Mouse (Mus musculus): ENCODE data around the gene Fam219a. TPM values are rescaled to one million over a fixed set of nuclear protein-coding genes. Genes with fewer than 3 reads are reported as not detected.
A peak's percentile ranks its signal among the peaks of the same experiment; 100 is the strongest.

Fam219a gene
- polyA plus RNA-seq, 1 experiment from 2014 or later, result 1.2 TPM

GRCm38 (mm10) chr4:41507998-41508397 is 61.3 kb downstream of the Fam219a start:
- H3K4me2 ChIP-seq (ENCODE audit: low read depth, severe bottlenecking), result no peak overlapping the region
- H3K27ac ChIP-seq (replicated peaks; ENCODE audit: low read depth, low read length), result no peak overlapping the region
- no peak for DNase-seq (ENCODE audit: low spot score)
- no peak overlapping the region for H3K4me3 ChIP-seq (ENCODE audit: low read depth, low read length)
- H3K27me3 ChIP-seq (ENCODE audit: control insufficient read depth, insufficient read depth, low read length), result no peaks in the 10 kb centered on the region
- WGBS, result 40% methylated on average over 7 of the region's 7 CpGs
- no peak overlapping the region for H3K9ac ChIP-seq (ENCODE audit: low read length)
- ATAC-seq (ENCODE audit: insufficient number of reproducible peaks, low FRiP score, low TSS enrichment, low read depth), result no peak
- no peaks in the 10 kb centered on the region for H3K9me3 ChIP-seq (ENCODE audit: control insufficient read depth, low read length)
- peaks cover 9% of the 10 kb centered on the region for H3K4me1 ChIP-seq (ENCODE audit: control insufficient read depth, insufficient read depth, low read length)
- H3K36me3 ChIP-seq (ENCODE audit: control insufficient read depth, insufficient read depth, low read length), result no peaks in the 10 kb centered on the region

DNA sequence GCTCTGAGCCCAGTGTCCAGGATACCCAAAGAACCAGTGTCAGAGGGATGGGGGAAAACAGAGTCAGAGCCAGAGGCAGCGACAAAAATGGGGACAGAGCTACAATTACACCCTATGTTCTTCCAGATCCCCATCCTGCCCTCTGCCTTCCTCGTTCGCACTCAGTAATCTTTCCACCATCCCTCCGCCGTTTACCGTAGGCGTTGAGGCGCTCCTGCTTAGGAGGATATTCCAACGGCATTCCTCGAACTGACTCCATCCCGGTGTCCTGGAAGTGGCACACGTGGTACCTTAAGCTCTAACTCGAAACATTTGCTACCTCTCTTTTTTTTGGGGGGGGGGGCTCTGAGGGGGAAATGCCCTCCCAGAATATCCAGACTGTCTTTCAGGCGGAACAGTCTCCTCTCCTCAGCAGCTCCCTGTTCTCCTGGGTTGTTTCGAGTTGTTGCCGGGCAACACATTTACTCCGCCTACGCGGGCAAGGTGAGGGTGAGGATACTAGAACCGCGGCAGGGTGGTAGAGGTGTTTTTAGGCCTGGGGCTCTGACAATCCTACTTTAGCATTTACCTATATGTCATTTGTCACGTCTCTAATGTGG is 61.9 kb downstream of the Fam219a start:
- peak overlapping the region; percentile 34 for H3K9ac ChIP-seq (ENCODE audit: low read length)
- peaks cover 12% of the 10 kb centered on the region for H3K4me1 ChIP-seq (ENCODE audit: control insufficient read depth, insufficient read depth, low read length)
- peak overlapping the region; percentile 60 for H3K4me2 ChIP-seq (ENCODE audit: low read depth, severe bottlenecking)
- no peaks in the 10 kb centered on the region for H3K36me3 ChIP-seq (ENCODE audit: control insufficient read depth, insufficient read depth, low read length)
- H3K4me3 ChIP-seq (ENCODE audit: low read depth, low read length), result peak overlapping the region; percentile 32
- H3K9me3 ChIP-seq (ENCODE audit: control insufficient read depth, low read length), result no peaks in the 10 kb centered on the region
- 1% methylated on average over 22 of the region's 22 CpGs for WGBS
- peak; percentile 52 for DNase-seq (ENCODE audit: low spot score)
- H3K27ac ChIP-seq (replicated peaks; ENCODE audit: low read depth, low read length), result no peak overlapping the region
- no peak for ATAC-seq (ENCODE audit: insufficient number of reproducible peaks, low FRiP score, low TSS enrichment, low read depth)
- no peaks in the 10 kb centered on the region for H3K27me3 ChIP-seq (ENCODE audit: control insufficient read depth, insufficient read depth, low read length)

- ATAC-seq (ENCODE audit: insufficient number of reproducible peaks, low FRiP score, low TSS enrichment, low read depth) (peak; percentile 61; the same call in 1 of the 2 replicates), DNase-seq (ENCODE audit: low spot score) (peak; percentile 92)
- H3K9me3 ChIP-seq (ENCODE audit: control insufficient read depth, low read length), result no peaks in the 10 kb centered on the region
- peak overlapping the region; percentile 34 for H3K9ac ChIP-seq (ENCODE audit: low read length)
- H3K4me1 ChIP-seq (ENCODE audit: control insufficient read depth, insufficient read depth, low read length), result peaks cover 16% of the 10 kb centered on the region
- WGBS, result under 1% methylated on average over 29 of the region's 29 CpGs
- H3K27me3 ChIP-seq (ENCODE audit: control insufficient read depth, insufficient read depth, low read length), result peaks cover 3% of the 10 kb centered on the region; the same call in 1 of the 2 replicates
- H3K4me2 ChIP-seq (ENCODE audit: low read depth, severe bottlenecking), result peak overlapping the region; percentile 60
- no peak overlapping the region for H3K27ac ChIP-seq (replicated peaks; ENCODE audit: low read depth, low read length)
- peak overlapping the region; percentile 32 for H3K4me3 ChIP-seq (ENCODE audit: low read depth, low read length)
- no peaks in the 10 kb centered on the region for H3K36me3 ChIP-seq (ENCODE audit: control insufficient read depth, insufficient read depth, low read length)
These were observed 62.4 kb downstream of the Fam219a start for GRCm38 (mm10) chr4:41506906-41507305.

DNA sequence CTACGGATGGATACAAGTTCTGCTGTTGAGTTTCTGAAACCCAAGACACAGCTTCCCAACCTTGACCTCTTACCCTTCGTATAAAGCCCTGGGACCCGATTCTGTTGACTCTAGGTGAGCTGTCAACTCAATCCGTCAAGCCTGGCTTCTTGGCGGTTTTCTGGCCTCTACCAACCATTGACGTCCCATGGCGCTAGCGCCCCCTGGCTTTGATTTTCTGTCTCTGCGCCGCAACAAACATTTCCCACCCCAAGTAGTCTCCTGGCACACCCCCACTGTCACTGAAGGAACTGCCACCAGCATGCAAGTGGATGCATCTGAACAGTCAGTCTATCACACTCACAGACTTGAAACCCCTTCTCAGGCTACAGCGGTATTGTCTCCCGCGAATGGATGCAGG is 63.2 kb downstream of the Fam219a start:
- H3K9ac ChIP-seq (ENCODE audit: low read length), result no peak overlapping the region
- no peak for ATAC-seq (ENCODE audit: insufficient number of reproducible peaks, low FRiP score, low TSS enrichment, low read depth)

GRCm38 (mm10) chr4:41505131-41505551 is 64.2 kb downstream of the Fam219a start:
- no peak overlapping the region for H3K4me2 ChIP-seq (ENCODE audit: low read depth, severe bottlenecking)
- H3K36me3 ChIP-seq (ENCODE audit: control insufficient read depth, insufficient read depth, low read length), result no peaks in the 10 kb centered on the region
- H3K4me1 ChIP-seq (ENCODE audit: control insufficient read depth, insufficient read depth, low read length), result peaks cover 16% of the 10 kb centered on the region
- H3K9ac ChIP-seq (ENCODE audit: low read length), result no peak overlapping the region
- H3K27me3 ChIP-seq (ENCODE audit: control insufficient read depth, insufficient read depth, low read length), result peaks cover 19% of the 10 kb centered on the region
- H3K4me3 ChIP-seq (ENCODE audit: low read depth, low read length), result no peak overlapping the region
- H3K9me3 ChIP-seq (ENCODE audit: control insufficient read depth, low read length), result no peaks in the 10 kb centered on the region
- no peak overlapping the region for H3K27ac ChIP-seq (replicated peaks; ENCODE audit: low read depth, low read length)
- ATAC-seq (ENCODE audit: insufficient number of reproducible peaks, low FRiP score, low TSS enrichment, low read depth) (no peak), DNase-seq (ENCODE audit: low spot score) (no peak)
- 56% methylated on average over 11 of the region's 11 CpGs for WGBS

More for the DNA sequence above, 63.2 kb downstream of the Fam219a start:
- H3K36me3 ChIP-seq (ENCODE audit: control insufficient read depth, insufficient read depth, low read length), result no peaks in the 10 kb centered on the region
- DNase-seq (ENCODE audit: low spot score), result peak; percentile 62
- no peak overlapping the region for H3K4me3 ChIP-seq (ENCODE audit: low read depth, low read length)
- no peaks in the 10 kb centered on the region for H3K9me3 ChIP-seq (ENCODE audit: control insufficient read depth, low read length)
- WGBS, result 10% methylated on average over 13 of the region's 13 CpGs
- peaks cover 10% of the 10 kb centered on the region; the same call in 1 of the 2 replicates for H3K27me3 ChIP-seq (ENCODE audit: control insufficient read depth, insufficient read depth, low read length)
- no peak overlapping the region for H3K4me2 ChIP-seq (ENCODE audit: low read depth, severe bottlenecking)
- no peak overlapping the region for H3K27ac ChIP-seq (replicated peaks; ENCODE audit: low read depth, low read length)
- peaks cover 16% of the 10 kb centered on the region for H3K4me1 ChIP-seq (ENCODE audit: control insufficient read depth, insufficient read depth, low read length)

DNA sequence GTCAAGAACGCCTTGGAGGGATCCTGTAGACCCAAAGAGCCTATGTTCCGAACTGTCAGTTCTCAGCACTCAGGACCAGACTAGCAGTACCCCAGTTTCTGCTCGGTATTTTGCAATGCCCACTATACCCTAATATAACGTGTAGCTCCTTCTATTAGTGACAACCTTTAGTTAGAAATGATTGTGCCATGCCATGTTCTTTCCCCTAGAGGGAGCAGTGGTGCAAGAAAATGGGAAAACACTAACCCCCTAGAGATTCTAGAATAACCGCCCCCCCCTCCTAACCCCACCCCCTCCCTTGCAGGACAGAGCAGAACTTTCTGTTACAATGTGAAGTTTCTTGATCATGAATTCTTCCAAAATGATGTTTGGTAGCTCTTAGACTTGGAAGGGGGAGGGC is 65.0 kb downstream of the Fam219a start:
- H3K4me2 ChIP-seq (ENCODE audit: low read depth, severe bottlenecking), result no peak overlapping the region
- H3K27me3 ChIP-seq (ENCODE audit: control insufficient read depth, insufficient read depth, low read length), result peaks cover 27% of the 10 kb centered on the region
- no peak overlapping the region for H3K4me3 ChIP-seq (ENCODE audit: low read depth, low read length)
- ATAC-seq (ENCODE audit: insufficient number of reproducible peaks, low FRiP score, low TSS enrichment, low read depth), result no peak
- peaks cover 16% of the 10 kb centered on the region for H3K4me1 ChIP-seq (ENCODE audit: control insufficient read depth, insufficient read depth, low read length)
- H3K36me3 ChIP-seq (ENCODE audit: control insufficient read depth, insufficient read depth, low read length), result no peaks in the 10 kb centered on the region
- WGBS, result 70% methylated on average over 5 of the region's 5 CpGs
- no peak overlapping the region for H3K9ac ChIP-seq (ENCODE audit: low read length)
- no peaks in the 10 kb centered on the region for H3K9me3 ChIP-seq (ENCODE audit: control insufficient read depth, low read length)
- H3K27ac ChIP-seq (replicated peaks; ENCODE audit: low read depth, low read length), result no peak overlapping the region
- DNase-seq (ENCODE audit: low spot score), result no peak

GRCm38 (mm10) chr4:41502986-41503412 is 66.3 kb downstream of the Fam219a start, which contains the start of gene AI464131:
TSS of gene AI464131 (minus strand) at chr4:41503076.
- DNase-seq (ENCODE audit: low spot score), result peak; percentile 99
- Histone ChIP-seq H3K4me1 (ENCODE audit: control insufficient read depth, insufficient read depth, low read length) (peaks cover 22% of the 10 kb centered on the region), H3K27ac (replicated peaks; ENCODE audit: low read depth, low read length) (no peak within 1 kb of the TSS), H3K9me3 (ENCODE audit: control insufficient read depth, low read length) (no peaks in the 10 kb centered on the region), H3K9ac (ENCODE audit: low read length) (peak within 1 kb of the TSS; percentile 43; the same call in 1 of the 2 replicates), H3K4me3 (ENCODE audit: low read depth, low read length) (peak within 1 kb of the TSS; percentile 33), H3K27me3 (ENCODE audit: control insufficient read depth, insufficient read depth, low read length) (peaks cover 40% of the 10 kb centered on the region), H3K36me3 (ENCODE audit: control insufficient read depth, insufficient read depth, low read length) (no peaks in the 10 kb centered on the region), H3K4me2 (ENCODE audit: low read depth, severe bottlenecking) (peak within 1 kb of the TSS; percentile 62)
- ATAC-seq (ENCODE audit: insufficient number of reproducible peaks, low FRiP score, low TSS enrichment, low read depth), result peak; percentile 93
- 1% methylated on average over 18 of the region's 18 CpGs for WGBS

DNA sequence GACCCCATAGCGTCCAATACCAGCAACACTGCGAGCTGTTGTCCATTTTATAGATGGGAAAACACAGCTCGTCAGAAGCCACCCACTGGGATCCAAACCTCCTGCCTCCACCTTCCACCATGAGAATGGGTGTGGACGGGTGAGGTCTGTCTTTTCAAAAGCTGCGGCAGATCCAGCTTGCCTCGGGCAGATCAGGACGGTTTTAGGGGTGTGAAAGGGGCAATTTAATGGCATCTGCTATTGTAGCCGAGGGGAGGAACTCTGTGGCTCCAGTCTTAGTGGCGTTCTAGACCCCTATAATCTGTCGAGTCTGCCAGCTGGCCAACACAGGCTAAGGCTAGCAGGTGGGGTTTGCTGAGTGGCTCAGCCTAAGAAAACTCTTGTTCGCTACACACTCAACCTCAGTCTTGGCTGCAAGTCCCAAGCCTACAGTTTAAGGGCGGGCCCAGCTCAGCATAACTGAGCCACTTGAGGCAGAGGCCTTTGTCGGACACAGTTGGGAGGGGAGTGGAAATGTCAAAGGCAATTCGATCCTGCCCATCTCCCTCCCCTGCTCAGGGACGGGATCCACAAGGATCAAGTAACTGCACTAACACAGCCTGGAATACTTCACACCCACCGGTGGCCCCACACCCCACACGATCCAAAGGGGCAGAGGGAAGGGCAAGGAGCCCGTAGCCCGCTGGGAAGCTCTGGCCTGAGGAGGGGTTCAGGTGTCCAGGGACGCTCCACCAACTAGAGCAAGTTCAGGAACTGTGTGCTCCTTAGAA is 67.0 kb downstream of the Fam219a start:
- DNase-seq (ENCODE audit: low spot score), result no peak
- 10% methylated on average over 20 of the region's 20 CpGs for WGBS
- H3K36me3 ChIP-seq (ENCODE audit: control insufficient read depth, insufficient read depth, low read length), result no peaks in the 10 kb centered on the region

More for the DNA sequence above, 67.0 kb downstream of the Fam219a start:
- H3K27ac ChIP-seq (replicated peaks; ENCODE audit: low read depth, low read length), result no peak overlapping the region
- peak overlapping the region; percentile 43; the same call in 1 of the 2 replicates for H3K9ac ChIP-seq (ENCODE audit: low read length)
- H3K4me3 ChIP-seq (ENCODE audit: low read depth, low read length), result peak overlapping the region; percentile 33
- peak overlapping the region; percentile 62 for H3K4me2 ChIP-seq (ENCODE audit: low read depth, severe bottlenecking)
- H3K9me3 ChIP-seq (ENCODE audit: control insufficient read depth, low read length), result no peaks in the 10 kb centered on the region
- peaks cover 23% of the 10 kb centered on the region for H3K4me1 ChIP-seq (ENCODE audit: control insufficient read depth, insufficient read depth, low read length)
- peak; percentile 46; the same call in 1 of the 2 replicates for ATAC-seq (ENCODE audit: insufficient number of reproducible peaks, low FRiP score, low TSS enrichment, low read depth)
- H3K27me3 ChIP-seq (ENCODE audit: control insufficient read depth, insufficient read depth, low read length), result peaks cover 47% of the 10 kb centered on the region

Data from limb, embryonic 11.5 days (tissue).